Mouse (Mus musculus) liver, embryonic 11.5 days (tissue): ENCODE data around the gene Trim15. TPM values are rescaled to one million over a fixed set of nuclear protein-coding genes. Genes with fewer than 3 reads are reported as not detected.
A peak's percentile ranks its signal among the peaks of the same experiment; 100 is the strongest.

Experiments used
- ATAC-seq: fragments of 200-750 bp; cut with Nextera tagmentation; replicated peaks from 2 replicates; pipeline ENCODE4 v1.8.0; 2017; ENCODE audit warnings: moderate number of reproducible peaks, mild to moderate bottlenecking, moderate TSS enrichment, moderate library complexity; ENCODE audit not compliant: low FRiP score
- DNase-seq: peaks from one replicate; pipeline ENCODE4 v3.0.0-alpha.2; 2017; ENCODE audit warnings: low spot score
- H3K27ac ChIP-seq: fragments of 300-500 bp; sonication (generic); 2 replicates; pipeline ENCODE4 v1.5.1; 2014; ENCODE audit warnings: mild to moderate bottlenecking, low read depth, low read length, control low read depth
- H3K27me3 ChIP-seq: fragments of 300-500 bp; sonication (generic); replicated peaks from 2 replicates; pipeline ENCODE4 v1.6.1; 2014; ENCODE audit warnings: low read length, mixed read lengths; ENCODE audit not compliant: control insufficient read depth, insufficient read depth
- H3K36me3 ChIP-seq: fragments of 300-500 bp; sonication (generic); 2 replicates; pipeline ENCODE4 v1.6.1; 2014; ENCODE audit warnings: mild to moderate bottlenecking, low read length, moderate library complexity, mixed read lengths; ENCODE audit not compliant: control insufficient read depth, insufficient read depth
- H3K4me1 ChIP-seq: fragments of 300-500 bp; sonication (generic); replicated peaks from 2 replicates; pipeline ENCODE4 v1.6.1; 2014; ENCODE audit warnings: low read length, mixed read lengths; ENCODE audit not compliant: control insufficient read depth, insufficient read depth
- H3K4me2 ChIP-seq: fragments of 300-500 bp; sonication (generic); 2 replicates; pipeline ENCODE4 v1.6.1; 2014; ENCODE audit warnings: mild to moderate bottlenecking, control low read depth, moderate library complexity
- H3K4me3 ChIP-seq: fragments of 300-500 bp; sonication (generic); 2 replicates; pipeline ENCODE4 v1.5.1; 2014; ENCODE audit warnings: low read depth, low read length, control low read depth
- H3K9ac ChIP-seq: fragments of 300-500 bp; sonication (generic); 2 replicates; pipeline ENCODE4 v1.6.1; 2014; ENCODE audit warnings: low read depth, low read length, control low read depth
- H3K9me3 ChIP-seq: fragments of 300-500 bp; sonication (generic); 2 replicates; pipeline ENCODE4 v1.6.1; 2016; ENCODE audit warnings: low read length, inconsistent platforms, mixed read lengths; ENCODE audit not compliant: control insufficient read depth
- WGBS: fragments of 180-500 bp; shearing (Covaris S2); extraction: QIAGEN DNeasy Blood & Tissue Kit; methylation state at CpG from one replicate; pipeline ENCODE4 v1.1.7; 2014; 5-methylcytosine and 5-hydroxymethylcytosine counted together
- polyA plus RNA-seq: library from polyadenylated mRNA; unstranded; fragments of >200 nt; fragmentation: Nextera tagmentation; extraction: Ambion mirVana; gene quantifications from 2 replicates; pipeline ENCODE4 v1.2.1, GENCODE M21; 2014

Trim15 gene
- polyA plus RNA-seq, 1 experiment from 2014 or later, result 0.18 TPM

GRCm38 (mm10) chr17:36856236-36856635, 10.8 kb downstream of the Trim15 start:
- no peak for DNase-seq
- Histone ChIP-seq H3K4me2 (no peak overlapping the region), H3K9ac (no peak overlapping the region), H3K4me1 (peaks cover 4% of the 10 kb centered on the region), H3K36me3 (peaks cover 11% of the 10 kb centered on the region; the same call in 1 of the 2 replicates), H3K9me3 (no peaks in the 10 kb centered on the region), H3K27me3 (0 out of 2 replicates have a peak, but pooled peaks cover 2% of the 10 kb centered on the region), H3K27ac (no peak overlapping the region), H3K4me3 (no peak overlapping the region)
- no peak for ATAC-seq
- 84% methylated on average over 4 of the region's 4 CpGs for WGBS

GRCm38 (mm10) chr17:36855484-36855883, 11.5 kb downstream of the Trim15 start:
- Histone ChIP-seq H3K4me1 (peaks cover 5% of the 10 kb centered on the region), H3K4me3 (no peak overlapping the region), H3K27ac (no peak overlapping the region), H3K4me2 (no peak overlapping the region), H3K36me3 (peaks cover 11% of the 10 kb centered on the region; the same call in 1 of the 2 replicates), H3K9ac (no peak overlapping the region), H3K9me3 (no peaks in the 10 kb centered on the region), H3K27me3 (no peaks in the 10 kb centered on the region; the same call in 1 of the 2 replicates)
- 89% methylated on average over 3 of the region's 3 CpGs for WGBS
- ATAC-seq (no peak), DNase-seq (no peak)

- 36% methylated on average over 5 of the region's 5 CpGs for WGBS
- no peak overlapping the region for H3K9ac ChIP-seq
- DNase-seq, result no peak
- H3K4me1 ChIP-seq, result peaks cover 5% of the 10 kb centered on the region
- no peaks in the 10 kb centered on the region for H3K9me3 ChIP-seq
- ATAC-seq, result no peak
- peaks cover 6% of the 10 kb centered on the region; the same call in 1 of the 2 replicates for H3K36me3 ChIP-seq
- H3K4me2 ChIP-seq, result no peak overlapping the region
- H3K27ac ChIP-seq, result no peak overlapping the region
- no peak overlapping the region for H3K4me3 ChIP-seq
- no peaks in the 10 kb centered on the region; the same call in 1 of the 2 replicates for H3K27me3 ChIP-seq
Observed at GRCm38 (mm10) chr17:36851627-36852026, 15.4 kb downstream of the Trim15 start.

GRCm38 (mm10) chr17:36851200-36851599, 15.8 kb downstream of the Trim15 start:
- peaks cover 8% of the 10 kb centered on the region for H3K4me1 ChIP-seq
- ATAC-seq, result no peak
- DNase-seq, result no peak
- H3K4me3 ChIP-seq, result no peak overlapping the region
- WGBS, result 85% methylated on average over 5 of the region's 5 CpGs
- no peak overlapping the region for H3K4me2 ChIP-seq
- H3K27me3 ChIP-seq, result no peaks in the 10 kb centered on the region; the same call in 1 of the 2 replicates
- no peak overlapping the region for H3K27ac ChIP-seq
- H3K9me3 ChIP-seq, result no peaks in the 10 kb centered on the region
- H3K9ac ChIP-seq, result no peak overlapping the region
- peaks cover 6% of the 10 kb centered on the region; the same call in 1 of the 2 replicates for H3K36me3 ChIP-seq

GRCm38 (mm10) chr17:36849992-36850391, 17.0 kb downstream of the Trim15 start:
- ATAC-seq, result no peak
- peaks cover 4% of the 10 kb centered on the region; the same call in 1 of the 2 replicates for H3K36me3 ChIP-seq
- H3K4me3 ChIP-seq, result no peak overlapping the region
- H3K4me1 ChIP-seq, result peaks cover 16% of the 10 kb centered on the region
- no peak overlapping the region for H3K4me2 ChIP-seq
- H3K9ac ChIP-seq, result no peak overlapping the region
- no peaks in the 10 kb centered on the region; the same call in 1 of the 2 replicates for H3K27me3 ChIP-seq
- no peaks in the 10 kb centered on the region for H3K9me3 ChIP-seq
- H3K27ac ChIP-seq, result no peak overlapping the region
- DNase-seq, result no peak
- whole genome bisulfite sequencing, result 86% methylated on average over 2 of the region's 2 CpGs

GRCm38 (mm10) chr17:36848911-36849310, 18.1 kb downstream of the Trim15 start:
- no peak overlapping the region for H3K4me2 ChIP-seq
- no peaks in the 10 kb centered on the region for H3K36me3 ChIP-seq
- no peaks in the 10 kb centered on the region for H3K9me3 ChIP-seq
- H3K4me3 ChIP-seq, result no peak overlapping the region
- H3K27ac ChIP-seq, result no peak overlapping the region
- no peak overlapping the region for H3K9ac ChIP-seq
- DNase-seq, result no peak
- H3K4me1 ChIP-seq, result peaks cover 25% of the 10 kb centered on the region
- 73% methylated on average over 5 of the region's 5 CpGs for WGBS
- H3K27me3 ChIP-seq, result no peaks in the 10 kb centered on the region; the same call in 1 of the 2 replicates
- no peak for ATAC-seq

- ATAC-seq (no peak; the same call in 1 of the 2 replicates), DNase-seq (no peak)
- Histone ChIP-seq H3K4me1 (peaks cover 29% of the 10 kb centered on the region), H3K9me3 (no peaks in the 10 kb centered on the region), H3K36me3 (no peaks in the 10 kb centered on the region), H3K4me3 (no peak overlapping the region), H3K9ac (no peak overlapping the region), H3K27ac (no peak overlapping the region), H3K27me3 (no peaks in the 10 kb centered on the region), H3K4me2 (peak overlapping the region; percentile 46; the same call in 1 of the 2 replicates)
- 78% methylated on average over 1 of the region's 1 CpGs for WGBS
Observed at GRCm38 (mm10) chr17:36844725-36845124, 22.3 kb downstream of the Trim15 start.

- DNase-seq (no peak), ATAC-seq (peak; percentile 78)
- H3K9me3 ChIP-seq, result no peaks in the 10 kb centered on the region
- H3K4me3 ChIP-seq, result no peak overlapping the region
- H3K4me1 ChIP-seq, result peaks cover 29% of the 10 kb centered on the region
- peak overlapping the region; percentile 46 for H3K4me2 ChIP-seq
- H3K27me3 ChIP-seq, result no peaks in the 10 kb centered on the region
- H3K27ac ChIP-seq, result no peak overlapping the region
- H3K9ac ChIP-seq, result no peak overlapping the region
- no peaks in the 10 kb centered on the region for H3K36me3 ChIP-seq
Observed at GRCm38 (mm10) chr17:36844286-36844719, 22.7 kb downstream of the Trim15 start.

GRCm38 (mm10) chr17:36843696-36844095, 23.3 kb downstream of the Trim15 start:
- Histone ChIP-seq H3K4me3 (no peak overlapping the region), H3K4me1 (peaks cover 29% of the 10 kb centered on the region), H3K27ac (no peak overlapping the region), H3K9ac (no peak overlapping the region), H3K9me3 (no peaks in the 10 kb centered on the region), H3K27me3 (no peaks in the 10 kb centered on the region), H3K4me2 (peak overlapping the region; percentile 46), H3K36me3 (no peaks in the 10 kb centered on the region)
- DNase-seq (no peak), ATAC-seq (no peak)
- 57% methylated on average over 7 of the region's 7 CpGs for WGBS
